Mouse (Mus musculus) C2C12 (cell line): ENCODE results near the gene Sorcs2.

Experiments used
- CEBPB ChIP-seq: IDR thresholded peaks from one replicate; pipeline ENCODE4 v1.6.1; 2011; ENCODE audit warnings: low read depth, mild to moderate bottlenecking, control low read depth, moderate library complexity
- CTCF ChIP-seq: IDR thresholded peaks from one replicate; pipeline ENCODE4 v1.5.1; 2011; ENCODE audit not compliant: control insufficient read depth, insufficient read depth, insufficient read length
- FOSL1 ChIP-seq: IDR thresholded peaks from one replicate; pipeline ENCODE4 v1.8.0; 2011; ENCODE audit warnings: mild to moderate bottlenecking, low read length; ENCODE audit not compliant: poor library complexity, insufficient read depth, severe bottlenecking
- MAX ChIP-seq: IDR thresholded peaks from one replicate; pipeline ENCODE4 v1.6.1; 2011; ENCODE audit warnings: mild to moderate bottlenecking, control low read depth
- MYOD1 ChIP-seq: IDR thresholded peaks from one replicate; pipeline ENCODE4 v1.6.1; 2011; ENCODE audit warnings: low read depth; ENCODE audit not compliant: control insufficient read depth, insufficient read length
- MYOG ChIP-seq: IDR thresholded peaks from one replicate; pipeline ENCODE4 v1.6.1; 2011; ENCODE audit not compliant: control insufficient read depth, insufficient read length; ENCODE audit errors: extremely low read depth
- USF1 ChIP-seq: IDR thresholded peaks from one replicate; pipeline ENCODE4 v1.6.1; 2011; ENCODE audit warnings: low read depth, mild to moderate bottlenecking, control low read depth, moderate library complexity

- TF ChIP-seq CTCF, result no peak
- TF ChIP-seq MAX, result no peak
- no peak for TF ChIP-seq FOSL1
- TF ChIP-seq USF1, result no peak
- TF ChIP-seq MYOD1, result no peak
- no peak for TF ChIP-seq MYOG
- TF ChIP-seq CEBPB, result no peak
Measured at GRCm38 (mm10) chr5:36391751-36392150, 6.2 kb downstream of the Sorcs2 start.
